Mouse (Mus musculus): ENCODE data around the gene Faim2.

Faim2 gene

GRCm38 (mm10) chr15:99469067-99469466, 58.9 kb downstream of the Faim2 start:
- DNase-seq (ENCODE audit: extremely low spot score), result peak; percentile 64

- no peak for DNase-seq (ENCODE audit: extremely low spot score)
These were observed 64.8 kb downstream of the Faim2 start for GRCm38 (mm10) chr15:99463194-99463593.

GRCm38 (mm10) chr15:99457606-99458401, 70.2 kb downstream of the Faim2 start, which contains the start of gene Nckap5l:
Gene Nckap5l (minus strand): TSS chr15:99457748.
- peak; percentile 98 for DNase-seq (ENCODE audit: extremely low spot score)

DNA sequence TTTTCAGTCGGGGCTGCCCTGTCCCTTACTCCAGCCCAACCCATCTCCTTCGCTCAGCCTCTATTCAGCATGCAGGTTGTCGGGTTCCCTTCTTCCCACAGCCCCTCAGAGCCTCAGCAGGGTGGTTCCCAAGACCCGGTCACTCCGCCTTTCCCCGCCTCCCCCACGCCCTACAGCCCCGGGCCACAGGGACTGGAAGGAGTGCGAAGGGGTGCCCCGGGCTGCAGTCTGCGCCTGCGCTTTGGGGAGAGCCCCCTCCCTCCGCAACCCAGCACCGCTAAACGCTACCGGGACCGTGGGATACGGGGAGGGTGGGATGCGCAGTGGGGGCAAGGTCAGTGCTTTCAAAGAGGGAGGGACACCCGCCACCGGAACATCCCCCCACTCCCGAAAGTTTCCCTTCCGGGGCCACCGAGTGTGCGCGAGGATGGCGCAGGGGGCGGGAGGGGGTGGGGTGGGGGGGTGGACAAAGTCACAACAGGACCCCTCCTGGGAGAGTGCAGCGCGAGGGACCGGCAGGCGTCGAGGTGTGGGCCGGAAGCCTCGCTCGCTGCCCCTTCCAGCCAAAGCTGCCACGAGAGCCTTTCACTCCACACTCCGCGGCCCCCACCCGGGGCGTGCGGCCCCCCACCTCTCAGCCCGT, 70.9 kb downstream of the Faim2 start:
- peak; percentile 78 for DNase-seq (ENCODE audit: extremely low spot score)

GRCm38 (mm10) chr15:99456338-99456962, 71.5 kb downstream of the Faim2 start:
- no peak for DNase-seq (ENCODE audit: extremely low spot score)

DNA sequence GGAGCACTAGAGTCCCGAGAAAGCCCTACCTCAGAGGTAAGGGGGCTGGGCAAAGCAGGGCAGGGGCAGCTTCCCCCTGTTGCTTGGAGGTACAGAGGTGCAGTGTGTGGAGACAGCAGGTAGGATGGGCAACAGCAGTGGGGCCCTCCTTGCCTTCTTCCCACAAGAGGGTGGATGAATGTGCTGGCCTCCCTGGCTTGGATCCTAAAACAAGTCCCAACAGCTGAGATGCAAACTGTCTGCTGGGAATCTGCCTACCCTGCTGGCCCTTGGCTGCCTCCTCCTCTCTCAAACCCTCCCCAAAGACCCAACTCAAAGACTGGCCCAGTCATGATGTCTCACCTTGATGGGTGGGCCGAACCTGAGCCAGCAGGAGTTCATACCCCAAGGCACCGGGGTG, 72.5 kb downstream of the Faim2 start:
- no peak for DNase-seq (ENCODE audit: extremely low spot score)

- DNase-seq (ENCODE audit: extremely low spot score), result no peak
These were observed 73.2 kb downstream of the Faim2 start for GRCm38 (mm10) chr15:99454585-99455279.

DNA sequence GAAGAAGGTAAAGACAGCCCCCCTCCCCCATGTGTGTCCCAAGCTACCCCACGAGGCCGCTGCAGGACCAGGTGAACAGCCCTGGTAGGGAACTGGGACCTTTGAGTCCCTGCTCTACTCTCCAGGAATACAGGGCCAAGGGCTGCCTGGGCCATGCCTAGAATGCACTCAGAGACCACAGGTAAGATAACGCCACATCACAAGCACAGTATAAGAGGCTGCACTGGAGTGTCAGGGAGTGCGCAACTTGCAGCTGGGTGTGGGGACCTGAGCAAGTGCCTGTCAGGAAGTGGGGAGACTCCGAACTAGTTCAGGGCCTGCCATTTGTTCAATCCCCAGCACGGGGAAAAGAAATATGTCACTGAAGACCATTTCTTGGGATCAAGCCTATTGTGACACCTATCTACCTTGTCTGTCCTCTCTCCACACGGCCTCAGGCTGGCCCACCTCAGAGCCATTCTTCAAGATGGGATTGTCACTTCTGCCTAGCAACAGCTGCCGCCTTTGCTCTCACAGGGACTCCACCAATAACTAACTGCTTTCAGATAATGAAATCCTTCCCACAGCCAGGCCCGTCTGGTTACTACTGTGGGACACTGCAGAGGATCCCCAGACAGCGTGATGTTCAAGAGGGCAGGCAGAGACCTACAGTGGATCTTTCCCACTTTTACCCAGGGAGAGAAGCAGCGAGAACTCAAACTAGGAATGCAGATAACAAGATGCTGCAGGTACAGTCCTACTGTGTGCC, 74.6 kb downstream of the Faim2 start:
- no peak for DNase-seq (ENCODE audit: extremely low spot score)

DNA sequence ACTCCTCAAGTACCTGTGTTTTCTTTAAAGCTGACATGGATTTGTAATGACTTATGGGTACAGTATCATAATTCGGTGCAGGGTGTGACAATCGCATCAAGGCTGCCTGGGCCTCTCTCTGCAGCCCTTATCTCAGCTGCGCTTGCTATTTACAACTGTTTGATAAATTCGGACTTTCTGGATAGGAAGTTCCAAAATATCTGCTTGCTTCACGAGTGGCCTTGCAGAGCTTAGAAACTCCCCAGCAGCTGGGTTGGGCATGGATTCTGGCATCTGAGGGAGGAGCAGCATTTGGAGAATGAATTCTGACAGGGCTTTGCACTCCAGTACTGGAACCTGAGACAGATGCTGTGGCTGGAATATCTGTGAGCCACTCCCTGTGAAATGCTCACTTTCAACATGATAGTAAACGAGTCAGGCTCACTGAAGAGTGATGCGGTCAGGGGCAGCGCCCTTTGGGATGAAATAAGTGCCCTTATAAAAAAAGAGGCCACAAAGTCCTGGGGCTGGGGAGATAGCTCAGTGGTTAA, 78.1 kb downstream of the Faim2 start:
- DNase-seq (ENCODE audit: extremely low spot score), result no peak

- peak; percentile 20 for DNase-seq (ENCODE audit: extremely low spot score)
These were observed 78.7 kb downstream of the Faim2 start for GRCm38 (mm10) chr15:99449131-99449750.

Data from embryo, embryonic 9.5 days (tissue).